Mouse (Mus musculus) left cerebral cortex, adult 18-20 months (tissue): ENCODE results near the gene Zfp87. TPM values are rescaled to one million over a fixed set of nuclear protein-coding genes. Genes with fewer than 3 reads are reported as not detected.

Source experiments
- DNase-seq, 2 experiments: peaks; one replicate each; pipeline ENCODE4 v3.0.0; 2021 to 2022; ENCODE audit warnings: low spot score in 2 of 2, mixed read lengths in 1 of 2
- long read RNA-seq, 2 experiments: library from polyadenylated mRNA; stranded (forward); transcript quantifications; one replicate each; pipeline ENCODE4 v2.0.0; 2021
- total RNA-seq, 2 experiments: library from RNA; stranded (reverse); gene quantifications; 2 replicates each; pipeline ENCODE4 v1.2.3; 2021

Zfp87 gene
- total RNA-seq = 10 to 100 TPM; 21.3 to 21.4 TPM
- long read RNA-seq, experiment 1, transcript Zfp87-204 (4 exons, 2,656 nt) = major isoform, 13 of 14 reads
- long read RNA-seq, experiment 1, partial matches to known transcripts = 0 of 14 reads
- long read RNA-seq, experiment 1, other reads (novel, unspliced or antisense) = 1 of 14 reads
- long read RNA-seq, experiment 2, transcript Zfp87-204 (4 exons, 2,656 nt) = major isoform, 12 of 15 reads
- long read RNA-seq, experiment 2, partial matches to known transcripts = 1 of 15 reads
- long read RNA-seq, experiment 2, other reads (novel, unspliced or antisense) = 2 of 15 reads

GRCm38 (mm10) chr13:67525753-67526410 lies at the start of gene Zfp87, which contains the start of gene Gm26965:
Zfp87 (minus strand) TSS chr13:67526177.
Gm26965 (minus strand) TSS chr13:67526151.
- peak; percentile 94 to 95 for DNase-seq

GRCm38 (mm10) chr13:67572591-67573189 lies 46.7 kb upstream of the Zfp87 start:
- no peak for DNase-seq

GRCm38 (mm10) chr13:67553730-67554129 lies 27.8 kb upstream of the Zfp87 start, which contains the start of gene Zfp748:
Zfp748 (minus strand) TSS chr13:67553830.
- DNase-seq = no peak

- peak; percentile 88 to 93 for DNase-seq
These were observed 26.7 kb upstream of the Zfp87 start for GRCm38 (mm10) chr13:67552505-67553346.

GRCm38 (mm10) chr13:67545941-67546340 lies 20.0 kb upstream of the Zfp87 start:
- DNase-seq = no peak

- no peak for DNase-seq
These were observed 1.2 kb upstream of the Zfp87 start for GRCm38 (mm10) chr13:67527049-67527730.

- DNase-seq = no peak
These were observed 25.1 kb downstream of the Zfp87 start for GRCm38 (mm10) chr13:67500908-67501307.

- peak; percentile 88 to 89 for DNase-seq
These were observed 25.8 kb downstream of the Zfp87 start, which contains the start of gene Zfp58 for GRCm38 (mm10) chr13:67500084-67500719. Zfp58 (minus strand) TSS chr13:67500555.

- no peak for DNase-seq
These were observed 30.3 kb downstream of the Zfp87 start for GRCm38 (mm10) chr13:67495631-67496030.

- DNase-seq = no peak
These were observed 41.6 kb downstream of the Zfp87 start for GRCm38 (mm10) chr13:67484424-67484811.

GRCm38 (mm10) chr13:67483625-67484423 lies 42.2 kb downstream of the Zfp87 start, which contains the start of gene Zfp874b:
Zfp874b (minus strand) TSS chr13:67484258.
- peak; percentile 87 to 88 for DNase-seq

- no peak for DNase-seq
These were observed 44.4 kb downstream of the Zfp87 start for GRCm38 (mm10) chr13:67481528-67481927.

- DNase-seq = no peak
These were observed 56.7 kb downstream of the Zfp87 start for GRCm38 (mm10) chr13:67469274-67469673.

Other genes starting within 250 kb of the Zfp87 start
- gene Zfp458, start 247.7 kb downstream of the Zfp87 start, total RNA-seq = 10 to 100 TPM; 18.7 to 20.4 TPM
- 1 to 10 TPM; 5.1 to 7.2 TPM for gene Zfp457, start 219.7 kb downstream of the Zfp87 start, total RNA-seq
- gene Zfp595, start 193.6 kb downstream of the Zfp87 start, total RNA-seq = 1 to 10 TPM; 3.1 TPM
- 1 to 10 TPM in 1 of 2 experiments, not detected in 1; 3.6 TPM for gene Gm28044, start 165.6 kb downstream of the Zfp87 start, total RNA-seq
- gene Zfp953, start 165.6 kb downstream of the Zfp87 start, total RNA-seq = under 1 TPM; 0.77 to 0.91 TPM
- not detected for gene Gm28041, start 150.4 kb downstream of the Zfp87 start, total RNA-seq
- gene Zfp456, start 150.4 kb downstream of the Zfp87 start, total RNA-seq = 1 to 10 TPM; 1.4 to 2.0 TPM
- gene Zfp429, start 126.4 kb downstream of the Zfp87 start, total RNA-seq = 1 to 10 TPM; 2.6 to 3.5 TPM
- 1 to 10 TPM; 3.9 to 5.0 TPM for gene Zfp459, start 104.8 kb downstream of the Zfp87 start, total RNA-seq
- 10 to 100 TPM; 12.1 to 12.8 TPM for gene Zfp874a, start 74.6 kb downstream of the Zfp87 start, total RNA-seq
- 10 to 100 TPM; 14.9 to 23.6 TPM for gene Zfp874b, start 41.9 kb downstream of the Zfp87 start, total RNA-seq
- gene Zfp58, start 25.6 kb downstream of the Zfp87 start, total RNA-seq = 1 to 10 TPM; 9.7 to 9.9 TPM
- 1 to 10 TPM in 1 of 2 experiments, not detected in 1; 1.6 TPM for gene Gm26965, start within 50 bp of the Zfp87 start, total RNA-seq
- gene Zfp748, start 27.7 kb upstream of the Zfp87 start, total RNA-seq = 10 to 100 TPM; 10.2 to 10.3 TPM
- gene Zfp729b, start 83.5 kb upstream of the Zfp87 start, total RNA-seq = 1 to 10 TPM; 7.5 to 8.5 TPM
- 1 to 10 TPM; 1.4 to 3.3 TPM for gene Gm49345, start 111.6 kb upstream of the Zfp87 start, total RNA-seq
- gene Zfp729a, start 111.6 kb upstream of the Zfp87 start, total RNA-seq = 1 to 10 TPM; 8.5 to 9.0 TPM
- 10 to 100 TPM; 22.6 to 23.1 TPM for gene Zfp738, start 160.9 kb upstream of the Zfp87 start, total RNA-seq
- gene Zfp65, start 203.0 kb upstream of the Zfp87 start, total RNA-seq = 10 to 100 TPM; 14.1 to 14.4 TPM
- gene Zfp85, start 229.1 kb upstream of the Zfp87 start, total RNA-seq = 1 to 10 TPM; 6.6 to 7.2 TPM